Mouse (Mus musculus) telencephalon, adult 2 months (tissue): ENCODE measurements around the gene Robo1.
A peak's percentile ranks its signal among the peaks of the same experiment; 100 is the strongest.

Experiments
- DNase-seq: peaks from one replicate; pipeline ENCODE4 v3.0.0-alpha.2; 2011; ENCODE audit warnings: low read depth, low spot score

Robo1 gene

GRCm38 (mm10) chr16:72811908-72812307 is 503.8 kb downstream of the Robo1 start:
- DNase-seq = no peak

GRCm38 (mm10) chr16:72828381-72828780 is 520.3 kb downstream of the Robo1 start:
- no peak for DNase-seq

GRCm38 (mm10) chr16:72829530-72829929 is 521.4 kb downstream of the Robo1 start:
- DNase-seq = no peak

GRCm38 (mm10) chr16:72830394-72831056 is 522.4 kb downstream of the Robo1 start:
- no peak for DNase-seq

GRCm38 (mm10) chr16:72834266-72834665 is 526.2 kb downstream of the Robo1 start:
- DNase-seq = no peak

- DNase-seq = no peak
Observed at GRCm38 (mm10) chr16:72839031-72839430, 530.9 kb downstream of the Robo1 start.

- DNase-seq = no peak
Observed at GRCm38 (mm10) chr16:72841066-72841465, 533.0 kb downstream of the Robo1 start.

GRCm38 (mm10) chr16:72854101-72854500 is 546.0 kb downstream of the Robo1 start:
- peak; percentile 55 for DNase-seq

- DNase-seq = no peak
Observed at GRCm38 (mm10) chr16:72854809-72855503, 546.9 kb downstream of the Robo1 start.

- peak; percentile 12 for DNase-seq
Observed at GRCm38 (mm10) chr16:72861707-72862277, 553.7 kb downstream of the Robo1 start.

- DNase-seq = no peak
Observed at GRCm38 (mm10) chr16:72866011-72866410, 557.9 kb downstream of the Robo1 start.

GRCm38 (mm10) chr16:72874934-72875732 is 567.0 kb downstream of the Robo1 start:
- no peak for DNase-seq

GRCm38 (mm10) chr16:72888108-72888507 is 580.0 kb downstream of the Robo1 start:
- no peak for DNase-seq

- DNase-seq = no peak
Observed at GRCm38 (mm10) chr16:72889401-72889800, 581.3 kb downstream of the Robo1 start.

- no peak for DNase-seq
Observed at GRCm38 (mm10) chr16:72897125-72897524, 589.0 kb downstream of the Robo1 start.

- DNase-seq = no peak
Observed at GRCm38 (mm10) chr16:72908895-72909294, 600.8 kb downstream of the Robo1 start.

GRCm38 (mm10) chr16:72913134-72913533 is 605.0 kb downstream of the Robo1 start:
- peak; percentile 50 for DNase-seq

GRCm38 (mm10) chr16:72914068-72914630 is 606.0 kb downstream of the Robo1 start:
- peak; percentile 18 for DNase-seq

GRCm38 (mm10) chr16:72920013-72920412 is 611.9 kb downstream of the Robo1 start:
- DNase-seq = no peak

GRCm38 (mm10) chr16:72924423-72925224 is 616.5 kb downstream of the Robo1 start:
- peak; percentile 42 for DNase-seq
